Comparison of ENCODE assay signal across 10 mouse cellular contexts in genomic region chr10:29897780-29898363, GRCm38 (mm10).
DNase-seq lines count a peak whose midpoint lies in the region; ATAC-seq and TF ChIP-seq lines count a peak whose summit lies in the region.
"Had no signal": no experiment of that assay in that cellular context is flagged by ENCODE, and none has a peak within 500 bp of the region (broad histone marks: within the 10 kb centered on the region; RNA-seq: fewer than 3 reads in every experiment).

No protein-coding gene starts in this region.

- no peaks in the 10 kb centered on the region for H3K9me3 ChIP-seq in hindbrain, embryonic 14.5 days (ENCODE audit: control insufficient read depth, low read length)
- H3K9me3 ChIP-seq in hindbrain, embryonic 12.5 days (replicated peaks), result no peaks in the 10 kb centered on the region
- no peaks in the 10 kb centered on the region for H3K9me3 ChIP-seq in neural tube, embryonic 14.5 days (ENCODE audit: control insufficient read depth, low read length)
- H3K9me3 ChIP-seq in intestine, embryonic 15.5 days, result no peaks in the 10 kb centered on the region

- H3K4me2 ChIP-seq in hindbrain, embryonic 14.5 days (replicated peaks), result no peak overlapping the region
- no peak overlapping the region for H3K4me2 ChIP-seq in hindbrain, embryonic 12.5 days (replicated peaks)
- H3K4me2 ChIP-seq in neural tube, embryonic 14.5 days (ENCODE audit: low read depth, low read length), result no peak overlapping the region
- H3K4me2 ChIP-seq in intestine, embryonic 15.5 days (replicated peaks), result no peak overlapping the region

- no peak overlapping the region for H3K4me3 ChIP-seq in hindbrain, embryonic 14.5 days (replicated peaks; ENCODE audit: low read length)
- no peak overlapping the region for H3K4me3 ChIP-seq in hindbrain, embryonic 12.5 days
- no peak overlapping the region for H3K4me3 ChIP-seq in layer of hippocampus, adult 2 months
- no peak overlapping the region for H3K4me3 ChIP-seq in neural tube, embryonic 14.5 days (ENCODE audit: low read depth, low read length)
- H3K4me3 ChIP-seq in intestine, embryonic 15.5 days (replicated peaks), result no peak overlapping the region

- WGBS in hindbrain, embryonic 14.5 days, result 39% methylated on average over 1 of the region's 1 CpGs
- 53% methylated on average over 1 of the region's 1 CpGs for WGBS in hindbrain, embryonic 12.5 days
- WGBS in neural tube, embryonic 14.5 days, result 67% methylated on average over 1 of the region's 1 CpGs
- WGBS in intestine, embryonic 15.5 days, result 47% methylated on average over 1 of the region's 1 CpGs

- no peaks in the 10 kb centered on the region for H3K36me3 ChIP-seq in hindbrain, embryonic 14.5 days (replicated peaks; ENCODE audit: control insufficient read depth, insufficient read depth)
- no peaks in the 10 kb centered on the region for H3K36me3 ChIP-seq in hindbrain, embryonic 12.5 days
- H3K36me3 ChIP-seq in neural tube, embryonic 14.5 days (ENCODE audit: control insufficient read depth, insufficient read depth, low read length), result no peaks in the 10 kb centered on the region
- H3K36me3 ChIP-seq in intestine, embryonic 15.5 days, result no peaks in the 10 kb centered on the region

- TF ChIP-seq CTCF in layer of hippocampus, adult 2 months (conservative IDR thresholded peaks at IDR 0.05), result no peak

- H3K9ac ChIP-seq in hindbrain, embryonic 14.5 days, result no peak overlapping the region
- no peak overlapping the region for H3K9ac ChIP-seq in hindbrain, embryonic 12.5 days
- H3K9ac ChIP-seq in neural tube, embryonic 14.5 days (replicated peaks; ENCODE audit: low read depth, low read length), result no peak overlapping the region
- H3K9ac ChIP-seq in intestine, embryonic 15.5 days, result no peak overlapping the region

- ATAC-seq in hindbrain, embryonic 14.5 days (ENCODE audit: low FRiP score), result peak; percentile 57; the same call in 1 of the 2 replicates
- ATAC-seq in hindbrain, embryonic 12.5 days (ENCODE audit: low FRiP score), result no peak
- 0 out of 2 replicates have a peak, but pooled peaks have one; percentile 58 for ATAC-seq in neural tube, embryonic 14.5 days (ENCODE audit: low read depth)
- no peak for ATAC-seq in intestine, embryonic 15.5 days
- ATAC-seq in megakaryocyte-erythroid progenitor cell, adult 5-6 weeks (replicated peaks; ENCODE audit: low FRiP score, low TSS enrichment, poor library complexity, severe bottlenecking), result no peak
- ATAC-seq: activated CD4-positive, CD25-positive, alpha-beta regulatory T cell, adult 4 months had no signal

- no peaks in the 10 kb centered on the region for H3K27me3 ChIP-seq in hindbrain, embryonic 14.5 days (ENCODE audit: control insufficient read depth, insufficient read depth, low read length)
- no peaks in the 10 kb centered on the region for H3K27me3 ChIP-seq in hindbrain, embryonic 12.5 days
- H3K27me3 ChIP-seq in neural tube, embryonic 14.5 days (ENCODE audit: control insufficient read depth, insufficient read depth, low read length), result no peaks in the 10 kb centered on the region
- H3K27me3 ChIP-seq in intestine, embryonic 15.5 days (replicated peaks), result no peaks in the 10 kb centered on the region

- H3K27ac ChIP-seq in hindbrain, embryonic 14.5 days, result no peak overlapping the region
- H3K27ac ChIP-seq in hindbrain, embryonic 12.5 days, result no peak overlapping the region
- peak overlapping the region; percentile 63 for H3K27ac ChIP-seq in layer of hippocampus, adult 2 months
- H3K27ac ChIP-seq in neural tube, embryonic 14.5 days (ENCODE audit: low read depth, low read length), result no peak overlapping the region
- H3K27ac ChIP-seq in intestine, embryonic 15.5 days, result no peak overlapping the region

- DNase-seq in hindbrain, embryonic 14.5 days (ENCODE audit: low spot score), result no peak
- peak; percentile 57 for DNase-seq in fibroblast of lung, adult 2 months (ENCODE audit: low read depth)
- DNase-seq in layer of hippocampus, adult 2 months (ENCODE audit: low spot score in 2 of 2), result peak; percentile 24 to 66
- DNase-seq in thymus, postnatal 4 days, result no peak
- DNase-seq: kidney, adult 11 months had no signal

- H3K4me1 ChIP-seq in hindbrain, embryonic 14.5 days (replicated peaks; ENCODE audit: control insufficient read depth, insufficient read depth, low read length), result no peaks in the 10 kb centered on the region
- no peaks in the 10 kb centered on the region for H3K4me1 ChIP-seq in hindbrain, embryonic 12.5 days
- no peaks in the 10 kb centered on the region for H3K4me1 ChIP-seq in neural tube, embryonic 14.5 days (ENCODE audit: control insufficient read depth, insufficient read depth, low read length)
- no peaks in the 10 kb centered on the region for H3K4me1 ChIP-seq in intestine, embryonic 15.5 days (replicated peaks)

Comparison
In these comparisons a context has a peak if more than half of its experiments do, and no peak if none do; other contexts are left out.
1. ATAC-seq: peak in hindbrain, embryonic 14.5 days (single experiment) and neural tube, embryonic 14.5 days (single experiment); none in hindbrain, embryonic 12.5 days (single experiment), intestine, embryonic 15.5 days (single experiment) and megakaryocyte-erythroid progenitor cell, adult 5-6 weeks (single experiment).
2. DNase-seq: peak in fibroblast of lung, adult 2 months (single experiment) and layer of hippocampus, adult 2 months (2 of 2); none in hindbrain, embryonic 14.5 days (single experiment) and thymus, postnatal 4 days (single experiment).